Mouse (Mus musculus) CH12.LX (cell line): ENCODE data around the gene Cd38. TPM values are rescaled to one million over a fixed set of nuclear protein-coding genes. Genes with fewer than 3 reads are reported as not detected.

Source experiments
- DNase-seq: peaks from one replicate; pipeline ENCODE4 v3.0.0-alpha.2; 2013; ENCODE audit errors: extremely low read depth
- H3K27ac ChIP-seq: 2 replicates; pipeline ENCODE4 v1.5.1; 2012; ENCODE audit warnings: low read depth, mild to moderate bottlenecking, control low read depth, moderate library complexity; ENCODE audit not compliant: insufficient read depth
- H3K27me3 ChIP-seq: replicated peaks from 2 replicates; pipeline ENCODE3; 2012; ENCODE audit warnings: inconsistent platforms
- H3K36me3 ChIP-seq, 2 experiments: replicated peaks in 1 of 2; 2 replicates each; pipeline versions ENCODE3 to v1.6.1; 2012; ENCODE audit warnings: inconsistent platforms in 1 of 2, low read length in 1 of 2, mild to moderate bottlenecking in 1 of 2, mixed read lengths in 1 of 2, moderate library complexity in 1 of 2; ENCODE audit not compliant: control insufficient read depth in 1 of 2, insufficient read depth in 1 of 2
- H3K4me1 ChIP-seq, 2 experiments: 2 replicates each; pipeline ENCODE4 v1.6.1; 2012; ENCODE audit warnings: inconsistent platforms in 1 of 2, moderate library complexity in 1 of 2; ENCODE audit not compliant: insufficient read depth in 2 of 2, control insufficient read depth in 1 of 2
- H3K4me2 ChIP-seq: 2 replicates; pipeline ENCODE4 v1.6.1; 2012; ENCODE audit warnings: low read depth, mild to moderate bottlenecking, control low read depth; ENCODE audit not compliant: poor library complexity, insufficient read depth, severe bottlenecking
- H3K4me3 ChIP-seq, 3 experiments: fragments of 150-350 bp in 1 of 3; sonication (generic) in 1 of 3; replicated peaks in 1 of 3; 2 replicates each; pipeline versions ENCODE3 to v1.5.1; 2011 to 2012; ENCODE audit warnings: low read depth in 2 of 3, low read length in 2 of 3, mild to moderate bottlenecking in 2 of 3, moderate library complexity in 2 of 3, control low read depth in 1 of 3, improper control_type of control experiment in 1 of 3, inconsistent platforms in 1 of 3, mixed read lengths in 1 of 3; ENCODE audit not compliant: poor library complexity in 1 of 3
- H3K79me2 ChIP-seq: replicated peaks from 2 replicates; pipeline ENCODE4 v1.6.1; 2012; ENCODE audit warnings: mild to moderate bottlenecking, moderate library complexity; ENCODE audit not compliant: control insufficient read depth, poor library complexity, insufficient read depth, severe bottlenecking; ENCODE audit errors: extremely low read depth
- H3K9ac ChIP-seq: 2 replicates; pipeline ENCODE4 v1.6.1; 2012; ENCODE audit warnings: low read depth, mild to moderate bottlenecking, control low read depth, moderate library complexity; ENCODE audit not compliant: insufficient read depth
- H3K9me3 ChIP-seq: replicated peaks from 2 replicates; pipeline ENCODE3; 2012; ENCODE audit warnings: low read length, inconsistent platforms, mixed read lengths
- BHLHE40 ChIP-seq: IDR thresholded peaks from 2 replicates; pipeline ENCODE4 v1.6.1; 2011; ENCODE audit warnings: mild to moderate bottlenecking, low read depth, low read length, improper control_type of control experiment
- CHD1 ChIP-seq: IDR thresholded peaks from 2 replicates; pipeline ENCODE4 v1.6.1; 2012; ENCODE audit warnings: low read depth, low read length, improper control_type of control experiment, inconsistent platforms
- CHD2 ChIP-seq: IDR thresholded peaks from 2 replicates; pipeline ENCODE4 v1.6.1; 2011; ENCODE audit warnings: low read length, improper control_type of control experiment
- CTCF ChIP-seq, 2 experiments: IDR thresholded peaks in 1 of 2; conservative IDR thresholded peaks in 1 of 2; 2 replicates each; pipeline ENCODE4 v1.5.1; 2011 to 2012; ENCODE audit warnings: low read depth in 2 of 2, low read length in 2 of 2, improper control_type of control experiment in 1 of 2, inconsistent platforms in 1 of 2, mild to moderate bottlenecking in 1 of 2, moderate library complexity in 1 of 2
- E2F4 ChIP-seq: IDR thresholded peaks from 2 replicates; pipeline ENCODE4 v1.6.1; 2011; ENCODE audit warnings: low read depth, low read length, improper control_type of control experiment; ENCODE audit not compliant: insufficient replicate concordance
- ELF1 ChIP-seq: IDR thresholded peaks from 2 replicates; pipeline ENCODE4 v1.6.1; 2014; ENCODE audit warnings: low read depth, mild to moderate bottlenecking, inconsistent platforms, low read length, improper control_type of control experiment
- EP300 ChIP-seq: IDR thresholded peaks from 2 replicates; pipeline ENCODE4 v1.6.1; 2011; ENCODE audit warnings: low read length, improper control_type of control experiment
- ETS1 ChIP-seq: conservative IDR thresholded peaks from 2 replicates; pipeline ENCODE4 v1.6.1; 2012; ENCODE audit warnings: low read depth, mild to moderate bottlenecking, inconsistent platforms, low read length, improper control_type of control experiment, moderate library complexity
- GABPA ChIP-seq: IDR thresholded peaks from 2 replicates; pipeline ENCODE4 v1.6.1; 2012; ENCODE audit warnings: low read depth, low read length, improper control_type of control experiment, inconsistent platforms; ENCODE audit not compliant: insufficient replicate concordance
- HCFC1 ChIP-seq: IDR thresholded peaks from 2 replicates; pipeline ENCODE4 v1.6.1; 2012; ENCODE audit warnings: low read depth, mild to moderate bottlenecking, inconsistent platforms, low read length, improper control_type of control experiment
- JUND ChIP-seq: conservative IDR thresholded peaks from 2 replicates; pipeline ENCODE4 v1.6.1; 2011; ENCODE audit warnings: low read depth, low read length, improper control_type of control experiment
- MAX ChIP-seq: IDR thresholded peaks from 2 replicates; pipeline ENCODE4 v1.6.1; 2011; ENCODE audit warnings: low read length, improper control_type of control experiment
- MEF2A ChIP-seq: IDR thresholded peaks from 2 replicates; pipeline ENCODE4 v1.6.1; 2014; ENCODE audit warnings: low read depth, mild to moderate bottlenecking, inconsistent platforms, low read length, improper control_type of control experiment, borderline replicate concordance
- MXI1 ChIP-seq: IDR thresholded peaks from 2 replicates; pipeline ENCODE4 v1.6.1; 2011; ENCODE audit warnings: mild to moderate bottlenecking, low read depth, low read length, improper control_type of control experiment
- MYC ChIP-seq: IDR thresholded peaks from 2 replicates; pipeline ENCODE4 v1.6.1; 2011; ENCODE audit warnings: low read depth, mild to moderate bottlenecking, improper control_type of control experiment, low read length
- NELFE ChIP-seq: IDR thresholded peaks from 2 replicates; pipeline ENCODE4 v1.6.1; 2011; ENCODE audit warnings: low read depth, low read length, improper control_type of control experiment
- NRF1 ChIP-seq: IDR thresholded peaks from 2 replicates; pipeline ENCODE4 v1.6.1; 2014; ENCODE audit warnings: low read depth, mild to moderate bottlenecking, inconsistent platforms, low read length, improper control_type of control experiment, moderate library complexity
- PAX5 ChIP-seq: IDR thresholded peaks from 2 replicates; pipeline ENCODE4 v1.6.1; 2012; ENCODE audit warnings: low read length, inconsistent platforms, mixed read lengths
- POLR2A ChIP-seq: IDR thresholded peaks from 2 replicates; pipeline ENCODE4 v1.6.1; 2011; ENCODE audit warnings: low read depth, mild to moderate bottlenecking, improper control_type of control experiment, low read length
- RCOR1 ChIP-seq: conservative IDR thresholded peaks from 2 replicates; pipeline ENCODE4 v1.6.1; 2012; ENCODE audit warnings: low read depth, mild to moderate bottlenecking, inconsistent platforms, low read length, improper control_type of control experiment
- SMC3 ChIP-seq: IDR thresholded peaks from 2 replicates; pipeline ENCODE4 v1.6.1; 2011; ENCODE audit warnings: low read depth, low read length, improper control_type of control experiment
- TBP ChIP-seq: conservative IDR thresholded peaks from 2 replicates; pipeline ENCODE4 v1.6.1; 2011; ENCODE audit warnings: low read depth, low read length, improper control_type of control experiment
- TCF12 ChIP-seq: IDR thresholded peaks from 2 replicates; pipeline ENCODE4 v1.6.1; 2014; ENCODE audit warnings: low read depth, mild to moderate bottlenecking, inconsistent platforms, low read length, improper control_type of control experiment
- UBTF ChIP-seq: IDR thresholded peaks from 2 replicates; pipeline ENCODE4 v1.6.1; 2012; ENCODE audit warnings: low read depth, mild to moderate bottlenecking, inconsistent platforms, low read length, improper control_type of control experiment, moderate library complexity
- USF2 ChIP-seq: conservative IDR thresholded peaks from 2 replicates; pipeline ENCODE4 v1.6.1; 2011; ENCODE audit warnings: low read depth, low read length, improper control_type of control experiment
- ZKSCAN1 ChIP-seq: IDR thresholded peaks from 2 replicates; pipeline ENCODE4 v1.6.1; 2012; ENCODE audit warnings: low read depth, inconsistent platforms, low read length, improper control_type of control experiment, borderline replicate concordance
- ZMIZ1 ChIP-seq: IDR thresholded peaks from 2 replicates; pipeline ENCODE4 v1.6.1; 2012; ENCODE audit warnings: low read depth, mild to moderate bottlenecking, inconsistent platforms, low read length, improper control_type of control experiment
- ZNF384 ChIP-seq: IDR thresholded peaks from 2 replicates; pipeline ENCODE4 v1.6.1; 2012; ENCODE audit warnings: low read depth, low read length, improper control_type of control experiment, inconsistent platforms
- dilution Hi-C: fragments of 300-500 bp; cut with MboI; formaldehyde crosslinking; loops from 2 replicates; pipeline ENCODE4 v1.14.3; 2020; ENCODE audit warnings: low sequenced_read_pairs; ENCODE audit not compliant: extremely low pct_unique_long_range_greater_than_20kb, extremely low pct_ligation_motif_present
- in situ Hi-C: fragments of 300-500 bp; cut with MboI; formaldehyde crosslinking; loops from 3 replicates; pipeline ENCODE4 v1.14.3; 2019; ENCODE audit warnings: low sequenced_read_pairs, low pct_ligation_motif_present, low pct_unique_long_range_greater_than_20kb, mixed read lengths
- polyA plus RNA-seq: library from polyadenylated mRNA; unstranded; fragments of >175 nt; gene quantifications from 2 replicates; pipeline ENCODE4 v1.2.1, GENCODE M21; 2012; ENCODE audit warnings: low read depth; ENCODE audit not compliant: insufficient read length
- total RNA-seq, 2 experiments: library from RNA; depleted of rRNA; stranded (reverse); fragments of 300-350 nt in 1 of 2; fragments of >200 nt in 1 of 2; gene quantifications; 2 replicates each; pipeline ENCODE4 v1.2.3; 2012 to 2014

The Cd38 gene
- total and polyA plus RNA-seq, 3 experiments, result 0.93 to 3.3 (median 1.5) TPM

DNA sequence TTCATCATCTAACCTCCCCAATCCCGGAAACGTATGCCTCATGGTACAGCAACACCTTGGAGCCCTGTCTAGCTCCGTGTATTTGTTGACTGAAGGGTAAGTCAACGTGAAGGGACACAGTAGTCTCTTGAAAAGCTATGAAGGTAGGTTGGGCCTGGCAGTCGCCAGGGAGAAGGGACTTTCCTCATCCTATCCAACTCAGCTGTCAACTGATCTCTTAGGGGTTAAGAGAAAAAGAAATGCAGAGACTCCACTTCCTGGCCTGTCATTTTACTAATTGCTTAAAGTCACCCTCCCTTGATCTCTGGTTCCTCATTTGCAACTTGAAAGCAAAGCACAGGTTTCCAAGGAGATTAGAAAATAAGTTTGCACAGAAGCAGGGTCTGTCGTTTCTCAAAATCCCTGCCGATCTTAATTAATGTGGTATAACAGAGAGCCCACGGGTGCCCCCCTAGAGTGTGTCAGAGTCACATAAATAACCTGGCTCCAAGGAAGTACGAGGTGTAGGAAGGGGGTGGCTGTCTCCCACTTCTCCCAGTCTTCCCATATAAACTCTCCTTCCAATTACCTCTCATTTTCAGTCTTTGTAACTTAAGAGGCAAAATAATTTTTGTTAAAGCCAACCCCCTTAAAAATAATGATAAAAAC lies 79.1 kb downstream of the Cd38 start:
- in situ Hi-C loops, result no loop called here
- H3K4me3 ChIP-seq, result peak overlapping the region in 2 of 3 experiments; percentile 17 to 41

DNA sequence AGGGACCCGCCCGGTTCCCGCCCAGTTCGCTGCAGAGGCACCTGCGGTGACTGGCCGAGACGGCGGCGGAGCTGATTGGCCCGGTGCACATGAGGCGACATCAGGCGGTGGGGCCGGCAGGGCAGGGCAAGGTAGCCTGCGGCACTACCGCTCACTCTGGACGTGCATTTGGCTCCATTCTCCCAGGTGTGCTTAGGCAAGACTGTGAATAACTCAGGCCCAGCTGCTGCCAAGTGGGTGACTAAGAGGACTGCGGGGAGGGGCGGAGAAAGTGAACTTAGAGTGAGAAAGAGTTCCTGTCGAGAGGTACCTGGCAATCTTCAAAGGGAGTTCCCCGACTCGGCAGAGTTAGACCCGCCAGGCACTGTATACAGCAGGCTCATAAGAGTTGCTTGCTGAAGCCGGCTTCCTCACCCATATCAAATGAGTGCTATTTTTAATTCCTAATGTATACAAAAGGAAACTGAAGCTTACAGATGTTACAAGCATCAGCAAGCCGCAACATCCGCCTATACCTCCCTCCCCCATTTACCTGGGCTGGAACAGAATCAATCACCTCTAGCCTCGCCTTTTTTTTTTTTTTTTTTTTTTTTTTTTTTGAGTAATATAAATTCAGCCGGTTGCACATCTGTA lies 79.9 kb downstream of the Cd38 start:
- Histone ChIP-seq H3K27me3 (no peaks in the 10 kb centered on the region), H3K36me3 (no peaks in the 10 kb centered on the region), H3K79me2 (no peaks in the 10 kb centered on the region), H3K9me3 (no peaks in the 10 kb centered on the region), H3K4me3 (peak overlapping the region; percentile 37 to 47 (median 41)), H3K27ac (peak overlapping the region; percentile 73), H3K4me1 (peaks cover 10 to 48% of the 10 kb centered on the region in 2 experiments), H3K4me2 (peak overlapping the region; percentile 95), H3K9ac (peak overlapping the region; percentile 59)
- in situ Hi-C loops (no loop called here), dilution Hi-C loops (no loop called here)
- peak; percentile 95 for DNase-seq
- TF ChIP-seq MEF2A (no peak; the same call in 1 of the 2 replicates), TCF12 (peak; percentile 85), ZKSCAN1 (no peak; the same call in 1 of the 2 replicates), ZMIZ1 (no peak), POLR2A (peak; percentile 63; the same call in 1 of the 2 replicates), TBP (peak; percentile 86), CTCF (conservative IDR thresholded peaks at IDR 0.05 in 1 of 2, IDR thresholded peaks at IDR 0.05 in 1 of 2; ENCODE audit: low read depth in 2 of 2, low read length in 2 of 2) (no peak), GABPA (no peak), NRF1 (0 out of 2 replicates have a peak, but pooled peaks have one; percentile 26), ZNF384 (peak; percentile 97), EP300 (peak; percentile 61), E2F4 (no peak), CHD1 (no peak), UBTF (peak; percentile 98), MAX (peak; percentile 67; the same call in 1 of the 2 replicates), BHLHE40 (peak; percentile 74), RCOR1 (no peak), USF2 (no peak), SMC3 (no peak), JUND (0 out of 2 replicates have a peak, but pooled peaks have one; percentile 45), CHD2 (no peak; the same call in 1 of the 2 replicates), MXI1 (no peak), ETS1 (peak; percentile 85), HCFC1 (no peak)

More for the DNA sequence above, 79.1 kb downstream of the Cd38 start:
- Histone ChIP-seq H3K36me3 (no peaks in the 10 kb centered on the region), H3K9me3 (no peaks in the 10 kb centered on the region), H3K79me2 (no peaks in the 10 kb centered on the region), H3K4me1 (peaks cover 10 to 48% of the 10 kb centered on the region in 2 experiments), H3K27me3 (no peaks in the 10 kb centered on the region), H3K9ac (peak overlapping the region; percentile 59)
- dilution Hi-C loops, result no loop called here
- DNase-seq, result peak; percentile 82
- TF ChIP-seq ELF1, result peak; percentile 66
- TF ChIP-seq MYC, result peak; percentile 55; the same call in 1 of the 2 replicates
- peak; percentile 73 for TF ChIP-seq EP300
- TF ChIP-seq NELFE, result peak; percentile 51; the same call in 1 of the 2 replicates
- peak; percentile 62; the same call in 1 of the 2 replicates for TF ChIP-seq TBP
- peak; percentile 41 for TF ChIP-seq POLR2A
- TF ChIP-seq GABPA, result no peak
- TF ChIP-seq ETS1, result peak; percentile 82
- TF ChIP-seq CHD1, result peak; percentile 81
- TF ChIP-seq BHLHE40, result peak; percentile 35; the same call in 1 of the 2 replicates
- no peak for TF ChIP-seq HCFC1
- no peak for TF ChIP-seq PAX5
- peak; percentile 58 for TF ChIP-seq MXI1
- TF ChIP-seq MEF2A, result 0 out of 2 replicates have a peak, but pooled peaks have one; percentile 17
- TF ChIP-seq TCF12, result peak; percentile 50; the same call in 1 of the 2 replicates
- 0 out of 2 replicates have a peak, but pooled peaks have one; percentile 17 for TF ChIP-seq MAX
- no peak; the same call in 1 of the 2 replicates for TF ChIP-seq ZMIZ1
- TF ChIP-seq, all 38 proteins: peak for 13
- H3K4me2 ChIP-seq, result peak overlapping the region; percentile 95
- peak overlapping the region; percentile 73 for H3K27ac ChIP-seq
